Mouse (Mus musculus) lung, embryonic 14.5 days (tissue): ENCODE data around the gene Gm45062. TPM values are rescaled to one million over a fixed set of nuclear protein-coding genes. Genes with fewer than 3 reads are reported as not detected.

Experiments
- ATAC-seq: fragments of 200-750 bp; cut with Nextera tagmentation; 2 replicates; pipeline ENCODE4 v1.8.0; 2017; ENCODE audit warnings: mild to moderate bottlenecking, moderate TSS enrichment, moderate library complexity; ENCODE audit not compliant: insufficient read depth
- DNase-seq: peaks from one replicate; pipeline ENCODE4 v3.0.0-alpha.2; 2015
- H3K27ac ChIP-seq: fragments of 300-500 bp; sonication (generic); 2 replicates; pipeline ENCODE4 v1.5.1; 2014; ENCODE audit warnings: low read depth, mild to moderate bottlenecking, moderate library complexity
- H3K27me3 ChIP-seq: fragments of 300-500 bp; sonication (generic); 2 replicates; pipeline ENCODE4 v1.6.1; 2014; ENCODE audit warnings: low read length, control low read depth; ENCODE audit not compliant: insufficient read depth
- H3K36me3 ChIP-seq: fragments of 300-500 bp; sonication (generic); 2 replicates; pipeline ENCODE4 v1.6.1; 2014; ENCODE audit warnings: control low read depth; ENCODE audit not compliant: insufficient read depth
- H3K4me1 ChIP-seq: fragments of 300-500 bp; sonication (generic); 2 replicates; pipeline ENCODE4 v1.6.1; 2014; ENCODE audit warnings: antibody characterized with exemption, control low read depth; ENCODE audit not compliant: insufficient read depth
- H3K4me2 ChIP-seq: fragments of 300-500 bp; sonication (generic); 2 replicates; pipeline ENCODE4 v1.6.1; 2014; ENCODE audit warnings: mild to moderate bottlenecking
- H3K4me3 ChIP-seq: fragments of 300-500 bp; sonication (generic); 2 replicates; pipeline ENCODE4 v1.5.1; 2014; ENCODE audit warnings: low read depth, low read length
- H3K9ac ChIP-seq: fragments of 300-500 bp; sonication (generic); 2 replicates; pipeline ENCODE4 v1.6.1; 2014
- H3K9me3 ChIP-seq: fragments of 300-500 bp; sonication (generic); 2 replicates; pipeline ENCODE4 v1.6.1; 2016; ENCODE audit warnings: low read depth, low read length, control low read depth
- CTCF ChIP-seq: IDR thresholded peaks from 2 replicates; pipeline ENCODE4 v1.5.1; 2016; ENCODE audit warnings: antibody characterized with exemption, low read depth
- WGBS: fragments of 180-500 bp; shearing (Covaris S2); extraction: QIAGEN DNeasy Blood & Tissue Kit; methylation state at CpG from one replicate; pipeline ENCODE4 v1.1.7; 2014; 5-methylcytosine and 5-hydroxymethylcytosine counted together
- polyA plus RNA-seq: library from polyadenylated mRNA; unstranded; fragments of >200 nt; fragmentation: Nextera tagmentation; extraction: Ambion mirVana; gene quantifications from 2 replicates; pipeline ENCODE4 v1.2.1, GENCODE M21; 2014

Gm45062 gene
- polyA plus RNA-seq, 1 experiment from 2014 or later = 9.8 TPM

DNA sequence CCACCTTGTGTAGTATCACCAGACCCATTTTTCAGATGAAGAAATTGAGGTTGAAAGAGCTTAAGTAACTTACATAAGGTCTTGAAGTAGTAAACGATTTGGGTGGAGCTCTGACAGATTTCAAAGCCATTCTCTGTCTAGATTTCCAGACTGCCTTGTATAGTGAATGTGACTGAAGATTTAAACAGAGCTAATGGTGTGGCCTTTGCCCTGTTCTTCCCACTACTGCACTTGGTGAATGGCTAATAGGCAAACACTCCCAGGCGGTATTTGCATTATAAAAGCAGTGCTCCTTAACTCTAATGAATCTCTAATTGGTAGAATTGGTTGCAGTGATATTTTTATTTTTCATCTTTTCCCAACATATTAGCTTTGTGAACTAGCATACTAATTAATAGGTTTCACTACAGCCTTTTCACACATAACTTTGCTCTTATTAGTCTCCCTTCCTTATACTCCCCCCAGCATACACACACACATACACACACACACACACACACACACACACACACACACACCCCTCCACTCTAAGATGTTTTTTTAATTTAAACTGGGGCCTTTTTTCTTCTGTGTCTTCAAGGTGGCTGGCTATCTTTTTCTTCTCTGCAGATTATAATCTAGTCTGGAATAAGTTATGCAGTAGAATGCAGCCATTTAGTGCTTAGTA lies 109.1 kb downstream of the Gm45062 start:
- H3K9ac ChIP-seq = no peak overlapping the region
- H3K27me3 ChIP-seq = no peaks in the 10 kb centered on the region

DNA sequence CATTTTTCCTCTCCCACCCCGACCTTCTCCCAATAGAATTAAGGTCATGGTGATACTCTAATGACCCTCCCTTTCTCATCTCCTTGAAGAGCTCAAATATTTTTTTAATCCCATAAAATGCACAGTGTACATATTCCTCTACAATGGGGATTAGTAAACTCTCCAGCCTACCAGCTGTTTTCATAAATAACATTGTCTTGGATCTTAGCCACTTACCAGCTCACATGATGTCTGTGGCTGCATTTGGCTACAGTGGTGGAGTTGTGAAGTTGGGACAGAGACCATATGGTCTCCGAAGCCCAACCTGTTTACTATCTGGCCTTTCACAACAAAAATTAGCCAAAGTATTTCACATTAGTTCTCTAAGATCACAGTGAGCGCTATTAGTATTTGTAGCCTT lies 111.4 kb downstream of the Gm45062 start:
- ATAC-seq = peak; percentile 93; the same call in 1 of the 2 replicates
- H3K4me1 ChIP-seq = no peaks in the 10 kb centered on the region
- no peak for TF ChIP-seq CTCF
- no peaks in the 10 kb centered on the region for H3K36me3 ChIP-seq
- no peak overlapping the region for H3K4me3 ChIP-seq
- H3K4me2 ChIP-seq = no peak overlapping the region
- no peak overlapping the region for H3K27ac ChIP-seq
- DNase-seq = peak; percentile 81
- H3K27me3 ChIP-seq = no peaks in the 10 kb centered on the region
- no peak overlapping the region for H3K9ac ChIP-seq
- 62% methylated on average over 3 of the region's 3 CpGs for WGBS
- no peaks in the 10 kb centered on the region for H3K9me3 ChIP-seq

More for the DNA sequence above, 109.1 kb downstream of the Gm45062 start:
- Histone ChIP-seq H3K4me3 (no peak overlapping the region), H3K27ac (no peak overlapping the region), H3K9me3 (no peaks in the 10 kb centered on the region), H3K4me2 (no peak overlapping the region), H3K36me3 (no peaks in the 10 kb centered on the region), H3K4me1 (no peaks in the 10 kb centered on the region)
- DNase-seq (no peak), ATAC-seq (no peak)
- TF ChIP-seq CTCF = no peak
- 68% methylated on average over 2 of the region's 2 CpGs for WGBS

DNA sequence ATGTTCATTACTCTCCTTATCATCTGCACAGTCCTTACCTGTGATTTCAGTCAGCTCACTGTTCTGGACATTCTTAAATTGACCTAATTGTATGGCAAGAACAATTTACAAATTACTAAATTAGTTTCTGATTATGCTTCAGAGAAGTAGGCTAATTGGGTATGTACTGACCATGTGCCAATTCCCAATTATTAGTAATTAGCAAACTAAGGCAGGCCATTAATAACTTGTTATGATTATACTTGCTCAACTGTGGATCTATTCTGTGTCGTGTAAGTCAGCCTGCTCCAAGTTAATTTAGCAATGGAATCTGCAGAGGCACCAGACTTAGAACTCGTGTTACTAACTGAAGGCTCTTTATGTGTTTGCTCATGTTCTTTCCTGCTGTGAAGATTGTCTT lies 113.8 kb downstream of the Gm45062 start:
- H3K9ac ChIP-seq = no peak overlapping the region
- H3K27me3 ChIP-seq = no peaks in the 10 kb centered on the region
- ATAC-seq = no peak
- no peak overlapping the region for H3K27ac ChIP-seq
- H3K36me3 ChIP-seq = no peaks in the 10 kb centered on the region
- no peak for TF ChIP-seq CTCF
- no peaks in the 10 kb centered on the region for H3K9me3 ChIP-seq
- 51% methylated on average over 2 of the region's 2 CpGs for WGBS
- no peak overlapping the region for H3K4me2 ChIP-seq
- H3K4me3 ChIP-seq = no peak overlapping the region
- DNase-seq = no peak
- H3K4me1 ChIP-seq = no peaks in the 10 kb centered on the region

DNA sequence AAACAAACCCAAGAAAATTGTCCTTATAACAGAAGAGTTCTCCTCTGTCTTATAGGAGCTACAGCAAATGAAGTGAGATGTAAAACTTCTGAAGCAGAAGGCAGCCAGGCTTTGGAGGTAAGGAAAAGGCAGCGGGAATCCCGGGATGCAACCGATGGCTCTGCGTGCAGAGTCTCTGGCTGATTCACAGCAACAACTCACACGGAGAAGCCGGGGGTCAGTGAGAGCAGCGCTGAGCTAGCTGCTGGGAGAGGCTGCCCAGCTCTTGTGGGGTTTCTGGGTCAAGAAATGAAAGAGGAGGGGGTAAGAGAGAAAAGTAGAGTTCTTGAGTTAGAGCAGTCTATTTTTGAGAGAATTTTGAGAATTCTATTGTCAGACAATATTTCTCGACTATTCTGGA lies 114.6 kb downstream of the Gm45062 start:
- H3K4me2 ChIP-seq = no peak overlapping the region
- no peaks in the 10 kb centered on the region for H3K27me3 ChIP-seq
- no peak for TF ChIP-seq CTCF
- H3K4me1 ChIP-seq = no peaks in the 10 kb centered on the region
- 39% methylated on average over 8 of the region's 8 CpGs for WGBS
- H3K36me3 ChIP-seq = no peaks in the 10 kb centered on the region
- H3K9me3 ChIP-seq = no peaks in the 10 kb centered on the region
- H3K9ac ChIP-seq = no peak overlapping the region
- no peak overlapping the region for H3K27ac ChIP-seq
- no peak overlapping the region for H3K4me3 ChIP-seq
- ATAC-seq = no peak
- peak; percentile 43 for DNase-seq

DNA sequence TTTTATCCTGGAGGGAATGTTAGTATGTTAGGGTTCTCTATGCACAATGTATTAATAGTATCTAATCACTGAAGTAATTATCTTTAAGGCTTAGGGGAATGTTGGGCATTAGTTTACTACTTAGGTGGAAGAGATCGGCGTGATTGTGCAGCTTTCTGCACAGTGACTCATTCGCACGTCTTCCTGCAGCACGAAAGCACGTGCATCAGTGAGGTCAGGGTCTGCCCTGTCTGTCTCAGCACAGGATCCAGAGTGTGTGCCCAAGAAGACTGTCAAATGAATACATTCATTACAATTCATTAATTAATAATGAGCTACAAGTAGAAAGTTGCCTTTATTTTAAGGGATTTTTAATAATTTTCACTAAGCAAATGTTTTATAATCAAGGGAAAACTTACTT lies 115.0 kb downstream of the Gm45062 start:
- TF ChIP-seq CTCF = no peak
- WGBS = 62% methylated on average over 6 of the region's 6 CpGs
- no peak for DNase-seq
- no peak overlapping the region for H3K4me2 ChIP-seq
- H3K4me3 ChIP-seq = no peak overlapping the region
- ATAC-seq = no peak
- H3K27ac ChIP-seq = no peak overlapping the region
- H3K9me3 ChIP-seq = no peaks in the 10 kb centered on the region
- H3K4me1 ChIP-seq = no peaks in the 10 kb centered on the region
- no peaks in the 10 kb centered on the region for H3K27me3 ChIP-seq
- no peak overlapping the region for H3K9ac ChIP-seq
- H3K36me3 ChIP-seq = no peaks in the 10 kb centered on the region

DNA sequence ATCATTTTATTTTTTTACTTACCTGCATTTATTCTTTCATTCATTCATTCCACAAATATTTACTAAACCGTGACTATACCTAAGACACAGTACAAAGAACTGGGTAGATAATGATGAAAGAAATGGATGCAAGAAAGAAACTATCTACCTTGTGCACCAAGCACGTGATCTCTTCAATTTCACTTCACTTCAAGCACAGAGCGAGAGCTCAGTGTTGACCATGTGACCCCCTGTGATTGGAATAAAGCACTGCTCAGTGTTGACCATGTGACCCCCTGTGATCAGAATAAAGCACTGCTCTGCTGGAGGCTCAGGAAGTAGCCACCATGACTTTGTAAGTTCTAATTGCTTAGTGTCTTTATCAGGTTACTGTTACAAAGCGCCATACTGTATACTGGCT lies 115.5 kb downstream of the Gm45062 start:
- WGBS = 77% methylated on average over 4 of the region's 4 CpGs
- Histone ChIP-seq H3K4me2 (no peak overlapping the region), H3K4me1 (no peaks in the 10 kb centered on the region), H3K36me3 (no peaks in the 10 kb centered on the region), H3K4me3 (no peak overlapping the region), H3K27ac (no peak overlapping the region), H3K9ac (no peak overlapping the region), H3K27me3 (no peaks in the 10 kb centered on the region), H3K9me3 (no peaks in the 10 kb centered on the region)
- no peak for TF ChIP-seq CTCF
- no peak for DNase-seq
- ATAC-seq = no peak

DNA sequence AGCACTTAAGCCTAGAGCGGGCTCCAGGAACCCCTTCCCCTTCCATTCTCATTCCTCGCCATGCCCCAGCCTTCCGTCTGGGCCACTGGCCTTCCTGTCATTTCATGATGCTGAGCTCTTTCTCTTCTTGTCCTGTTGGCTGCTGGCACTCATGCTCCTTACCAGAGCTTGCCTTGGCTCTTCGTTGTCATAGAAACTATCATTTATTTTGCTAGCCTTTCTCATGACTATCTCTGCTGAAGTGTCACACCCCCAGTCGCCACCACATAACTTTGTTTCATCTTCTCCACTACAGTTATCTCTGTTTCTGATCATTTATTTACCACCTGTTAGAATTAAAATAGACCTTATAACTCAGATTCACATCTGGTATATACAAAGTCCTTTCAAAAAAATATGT lies 117.1 kb downstream of the Gm45062 start:
- no peaks in the 10 kb centered on the region for H3K27me3 ChIP-seq
- no peak overlapping the region for H3K4me2 ChIP-seq
- no peak for DNase-seq
- H3K4me3 ChIP-seq = no peak overlapping the region
- H3K9ac ChIP-seq = no peak overlapping the region
- WGBS = 88% methylated on average over 5 of the region's 5 CpGs
- H3K36me3 ChIP-seq = no peaks in the 10 kb centered on the region
- TF ChIP-seq CTCF = no peak
- no peak for ATAC-seq
- no peaks in the 10 kb centered on the region for H3K4me1 ChIP-seq
- H3K9me3 ChIP-seq = no peaks in the 10 kb centered on the region
- H3K27ac ChIP-seq = no peak overlapping the region
